Mouse (Mus musculus) G1E (cell line): Measurements from ENCODE around the gene Pced1a. TPM values are rescaled to one million over a fixed set of nuclear protein-coding genes. Genes with fewer than 3 reads are reported as not detected.

Experiments used
- ATAC-seq: 2 replicates; pipeline ENCODE4 v1.8.0; 2016; ENCODE audit warnings: mild to moderate bottlenecking; ENCODE audit not compliant: insufficient number of reproducible peaks, poor library complexity, low FRiP score, severe bottlenecking; ENCODE audit errors: extremely low read depth
- DNase-seq: peaks from one replicate; pipeline ENCODE4 v3.0.0; 2012; ENCODE audit warnings: low spot score
- H3K27me3 ChIP-seq: 2 replicates; pipeline ENCODE4 v1.6.1; 2012; ENCODE audit warnings: mild to moderate bottlenecking, low read length, inconsistent platforms; ENCODE audit not compliant: insufficient read depth
- H3K36me3 ChIP-seq: replicated peaks from 2 replicates; pipeline ENCODE3; 2012; ENCODE audit warnings: mild to moderate bottlenecking, inconsistent platforms
- H3K4me1 ChIP-seq: 2 replicates; pipeline ENCODE4 v1.6.1; 2012; ENCODE audit warnings: low read depth, low read length, inconsistent platforms, mixed read lengths; ENCODE audit not compliant: insufficient read depth
- H3K4me3 ChIP-seq: 2 replicates; pipeline ENCODE4 v1.5.1; 2012; ENCODE audit warnings: low read depth, mild to moderate bottlenecking, inconsistent platforms, low read length, moderate library complexity, mixed read lengths
- H3K9me3 ChIP-seq: replicated peaks from 2 replicates; pipeline ENCODE4 v1.6.1; 2012; ENCODE audit warnings: inconsistent platforms
- CTCF ChIP-seq: IDR thresholded peaks from 2 replicates; pipeline ENCODE4 v1.5.1; 2012; ENCODE audit warnings: low read depth, low read length, inconsistent platforms, mixed read lengths
- GATA1 ChIP-seq: IDR thresholded peaks from 2 replicates; pipeline ENCODE4 v1.6.1; 2012; ENCODE audit warnings: borderline replicate concordance, low read length, inconsistent platforms, mixed read lengths
- GATA2 ChIP-seq: IDR thresholded peaks from 2 replicates; pipeline ENCODE4 v1.6.1; 2012; ENCODE audit warnings: low read depth, low read length, inconsistent platforms, borderline replicate concordance
- POLR2AphosphoS5 ChIP-seq: IDR thresholded peaks from 2 replicates; pipeline ENCODE4 v1.6.1; 2012; ENCODE audit warnings: low read depth, low read length, inconsistent platforms; ENCODE audit not compliant: insufficient replicate concordance
- TAL1 ChIP-seq: conservative IDR thresholded peaks from 2 replicates; pipeline ENCODE4 v1.6.1; 2012; ENCODE audit warnings: low read depth, low read length, inconsistent platforms, mixed read lengths
- polyA plus RNA-seq: library from polyadenylated mRNA; stranded (reverse); fragments of >175 nt; gene quantifications from 2 replicates; pipeline ENCODE4 v1.2.3, GENCODE M21; 2012
- total RNA-seq, 2 experiments: library from RNA; stranded (forward) in 1 of 2; stranded (reverse) in 1 of 2; fragments of 200-1000 nt in 1 of 2; fragments of >200 nt in 1 of 2; fragmentation: Nextera tagmentation in 1 of 2; gene quantifications; 2 replicates each; pipeline ENCODE4 v1.2.3; 2014 to 2017

Pced1a gene
- total and polyA plus RNA-seq, 3 experiments, result 13.9 to 19.7 (median 16.9) TPM

GRCm38 (mm10) chr2:130408194-130408593, 16.3 kb downstream of the Pced1a start:
- no peak for ATAC-seq

GRCm38 (mm10) chr2:130406178-130406577, 18.3 kb downstream of the Pced1a start, which contains the start of gene Tmem239:
Gene Tmem239 (plus strand): TSS chr2:130406478.
- no peak for ATAC-seq
- Histone ChIP-seq H3K4me3 (no peak within 1 kb of the TSS), H3K4me1 (peaks cover 3% of the 10 kb centered on the region), H3K27me3 (peaks cover 27% of the 10 kb centered on the region), H3K9me3 (no peaks in the 10 kb centered on the region), H3K36me3 (no peaks in the 10 kb centered on the region)
- no peak for TF ChIP-seq POLR2AphosphoS5
- TF ChIP-seq GATA2, result no peak
- no peak for TF ChIP-seq GATA1
- no peak for TF ChIP-seq TAL1
- TF ChIP-seq CTCF, result no peak
- no peak for DNase-seq

More at GRCm38 (mm10) chr2:130408194-130408593, 16.3 kb downstream of the Pced1a start:
- H3K4me3 ChIP-seq, result no peak overlapping the region
- H3K36me3 ChIP-seq, result no peaks in the 10 kb centered on the region
- no peak for TF ChIP-seq CTCF
- no peak for TF ChIP-seq GATA2
- peaks cover 9% of the 10 kb centered on the region for H3K4me1 ChIP-seq
- peaks cover 25% of the 10 kb centered on the region for H3K27me3 ChIP-seq
- H3K9me3 ChIP-seq, result no peaks in the 10 kb centered on the region
- DNase-seq, result no peak

GRCm38 (mm10) chr2:130404939-130405338, 19.6 kb downstream of the Pced1a start, which contains the start of the genes Gm28372 and 1700020A23Rik:
Gene Gm28372 (plus strand): TSS chr2:130405239.
Gene 1700020A23Rik (plus strand): TSS chr2:130405259.
- Histone ChIP-seq H3K4me1 (no peaks in the 10 kb centered on the region), H3K9me3 (no peaks in the 10 kb centered on the region), H3K27me3 (peaks cover 33% of the 10 kb centered on the region), H3K36me3 (no peaks in the 10 kb centered on the region), H3K4me3 (no peak within 1 kb of the TSS)
- TF ChIP-seq POLR2AphosphoS5, result no peak
- ATAC-seq (no peak), DNase-seq (no peak)

GRCm38 (mm10) chr2:130401891-130402290, 22.6 kb downstream of the Pced1a start:
- Histone ChIP-seq H3K9me3 (no peaks in the 10 kb centered on the region), H3K4me3 (no peak overlapping the region), H3K4me1 (no peaks in the 10 kb centered on the region), H3K36me3 (no peaks in the 10 kb centered on the region), H3K27me3 (peaks cover 37% of the 10 kb centered on the region)
- TF ChIP-seq GATA2 (no peak), POLR2AphosphoS5 (no peak), TAL1 (no peak), CTCF (no peak), GATA1 (no peak)
- ATAC-seq, result no peak
- no peak for DNase-seq

GRCm38 (mm10) chr2:130400046-130400445, 24.5 kb downstream of the Pced1a start:
- TF ChIP-seq CTCF (no peak), GATA2 (no peak), TAL1 (no peak), GATA1 (no peak), POLR2AphosphoS5 (no peak)
- Histone ChIP-seq H3K27me3 (peaks cover 39% of the 10 kb centered on the region), H3K4me3 (no peak overlapping the region), H3K36me3 (no peaks in the 10 kb centered on the region), H3K4me1 (no peaks in the 10 kb centered on the region), H3K9me3 (no peaks in the 10 kb centered on the region)
- ATAC-seq (no peak), DNase-seq (no peak)

- Histone ChIP-seq H3K27me3 (peaks cover 55% of the 10 kb centered on the region), H3K9me3 (no peaks in the 10 kb centered on the region), H3K4me1 (no peaks in the 10 kb centered on the region), H3K4me3 (no peak overlapping the region), H3K36me3 (no peaks in the 10 kb centered on the region)
- ATAC-seq (no peak), DNase-seq (no peak)
- TF ChIP-seq GATA1 (no peak), CTCF (no peak), TAL1 (no peak), GATA2 (no peak), POLR2AphosphoS5 (no peak)
These were observed 26.4 kb downstream of the Pced1a start for GRCm38 (mm10) chr2:130398091-130398490.
